Mouse (Mus musculus): ENCODE results near the gene Smo. TPM values are rescaled to one million over a fixed set of nuclear protein-coding genes. Genes with fewer than 3 reads are reported as not detected.

Gene Smo
- polyA plus RNA-seq, 1 experiment from 2014 or later, result 41.9 TPM

GRCm38 (mm10) chr6:29766874-29767273, 31.6 kb downstream of the Smo start:
- no peak for ATAC-seq (ENCODE audit: low FRiP score, low read depth)
- Histone ChIP-seq H3K4me3 (no peak overlapping the region), H3K36me3 (no peaks in the 10 kb centered on the region), H3K27me3 (replicated peaks) (no peaks in the 10 kb centered on the region), H3K27ac (no peak overlapping the region), H3K9ac (no peak overlapping the region), H3K9me3 (no peaks in the 10 kb centered on the region), H3K4me2 (replicated peaks) (no peak overlapping the region), H3K4me1 (no peaks in the 10 kb centered on the region)
- 91% methylated on average over 2 of the region's 2 CpGs for whole genome bisulfite sequencing

- under 1% methylated on average over 59 of the region's 61 CpGs for WGBS
- Histone ChIP-seq H3K9me3 (no peaks in the 10 kb centered on the region), H3K9ac (peak within 1 kb of the TSS; percentile 81), H3K27me3 (replicated peaks) (no peaks in the 10 kb centered on the region), H3K27ac (peak within 1 kb of the TSS; percentile 70), H3K4me2 (replicated peaks) (peak within 1 kb of the TSS; percentile 66), H3K4me3 (peak within 1 kb of the TSS; percentile 81), H3K36me3 (no peaks in the 10 kb centered on the region), H3K4me1 (no peaks in the 10 kb centered on the region)
- peak; percentile 97 for ATAC-seq (ENCODE audit: low FRiP score, low read depth)
These were observed 32.7 kb downstream of the Smo start, which contains the start of gene Ahcyl2 for GRCm38 (mm10) chr6:29767813-29768660. Gene Ahcyl2, plus strand, starts transcription at chr6:29768011.

- Histone ChIP-seq H3K9ac (peak overlapping the region; percentile 81), H3K4me1 (no peaks in the 10 kb centered on the region), H3K27me3 (replicated peaks) (no peaks in the 10 kb centered on the region), H3K4me3 (peak overlapping the region; percentile 81), H3K36me3 (no peaks in the 10 kb centered on the region), H3K9me3 (no peaks in the 10 kb centered on the region), H3K4me2 (replicated peaks) (peak overlapping the region; percentile 66), H3K27ac (peak overlapping the region; percentile 70)
- no peak for ATAC-seq (ENCODE audit: low FRiP score, low read depth)
- under 1% methylated on average over 50 of the region's 50 CpGs for WGBS
These were observed 33.6 kb downstream of the Smo start for GRCm38 (mm10) chr6:29768791-29769441.

- Histone ChIP-seq H3K4me1 (no peaks in the 10 kb centered on the region), H3K36me3 (no peaks in the 10 kb centered on the region), H3K27ac (no peak overlapping the region), H3K9ac (no peak overlapping the region), H3K9me3 (no peaks in the 10 kb centered on the region), H3K27me3 (replicated peaks) (no peaks in the 10 kb centered on the region), H3K4me3 (no peak overlapping the region), H3K4me2 (replicated peaks) (no peak overlapping the region)
- 65% methylated on average over 2 of the region's 2 CpGs for WGBS
- ATAC-seq (ENCODE audit: low FRiP score, low read depth), result no peak
These were observed 35.5 kb downstream of the Smo start for GRCm38 (mm10) chr6:29770672-29771321.

- Histone ChIP-seq H3K4me1 (no peaks in the 10 kb centered on the region), H3K9ac (no peak overlapping the region), H3K9me3 (no peaks in the 10 kb centered on the region), H3K4me3 (no peak overlapping the region), H3K4me2 (replicated peaks) (no peak overlapping the region), H3K36me3 (no peaks in the 10 kb centered on the region), H3K27me3 (replicated peaks) (no peaks in the 10 kb centered on the region), H3K27ac (no peak overlapping the region)
- no peak for ATAC-seq (ENCODE audit: low FRiP score, low read depth)
- 96% methylated on average over 3 of the region's 3 CpGs for WGBS
These were observed 36.9 kb downstream of the Smo start for GRCm38 (mm10) chr6:29772236-29772635.

- no peaks in the 10 kb centered on the region for H3K9me3 ChIP-seq
- H3K4me3 ChIP-seq, result no peak overlapping the region
- no peak overlapping the region for H3K9ac ChIP-seq
- H3K4me1 ChIP-seq, result no peaks in the 10 kb centered on the region
- H3K27me3 ChIP-seq (replicated peaks), result no peaks in the 10 kb centered on the region
- ATAC-seq (ENCODE audit: low FRiP score, low read depth), result no peak
- H3K27ac ChIP-seq, result no peak overlapping the region
- H3K4me2 ChIP-seq (replicated peaks), result no peak overlapping the region
- 88% methylated on average over 1 of the region's 1 CpGs for WGBS
- no peaks in the 10 kb centered on the region for H3K36me3 ChIP-seq
These were observed 38.9 kb downstream of the Smo start for GRCm38 (mm10) chr6:29774161-29774560.

GRCm38 (mm10) chr6:29775609-29776008, 40.3 kb downstream of the Smo start:
- Histone ChIP-seq H3K4me1 (no peaks in the 10 kb centered on the region), H3K9me3 (no peaks in the 10 kb centered on the region), H3K4me3 (no peak overlapping the region), H3K9ac (no peak overlapping the region), H3K27ac (no peak overlapping the region), H3K36me3 (no peaks in the 10 kb centered on the region), H3K4me2 (replicated peaks) (no peak overlapping the region), H3K27me3 (replicated peaks) (no peaks in the 10 kb centered on the region)
- WGBS, result 97% methylated on average over 1 of the region's 1 CpGs
- ATAC-seq (ENCODE audit: low FRiP score, low read depth), result no peak

GRCm38 (mm10) chr6:29776542-29777237, 41.4 kb downstream of the Smo start:
- WGBS, result 90% methylated on average over 4 of the region's 4 CpGs
- H3K4me1 ChIP-seq, result no peaks in the 10 kb centered on the region
- H3K27ac ChIP-seq, result no peak overlapping the region
- H3K9me3 ChIP-seq, result no peaks in the 10 kb centered on the region
- no peak overlapping the region for H3K4me2 ChIP-seq (replicated peaks)
- no peaks in the 10 kb centered on the region for H3K27me3 ChIP-seq (replicated peaks)
- no peak overlapping the region for H3K4me3 ChIP-seq
- H3K36me3 ChIP-seq, result no peaks in the 10 kb centered on the region
- no peak for ATAC-seq (ENCODE audit: low FRiP score, low read depth)
- no peak overlapping the region for H3K9ac ChIP-seq

GRCm38 (mm10) chr6:29777238-29777555, 41.9 kb downstream of the Smo start:
- ATAC-seq (ENCODE audit: low FRiP score, low read depth), result no peak
- H3K27ac ChIP-seq, result no peak overlapping the region
- H3K27me3 ChIP-seq (replicated peaks), result no peaks in the 10 kb centered on the region
- WGBS, result 78% methylated on average over 3 of the region's 3 CpGs
- H3K36me3 ChIP-seq, result no peaks in the 10 kb centered on the region
- no peaks in the 10 kb centered on the region for H3K9me3 ChIP-seq
- no peak overlapping the region for H3K9ac ChIP-seq
- H3K4me3 ChIP-seq, result no peak overlapping the region
- no peaks in the 10 kb centered on the region for H3K4me1 ChIP-seq
- no peak overlapping the region for H3K4me2 ChIP-seq (replicated peaks)

GRCm38 (mm10) chr6:29780082-29780481, 44.8 kb downstream of the Smo start:
- Histone ChIP-seq H3K36me3 (no peaks in the 10 kb centered on the region), H3K4me1 (no peaks in the 10 kb centered on the region), H3K4me3 (no peak overlapping the region), H3K27me3 (replicated peaks) (no peaks in the 10 kb centered on the region), H3K27ac (no peak overlapping the region), H3K4me2 (replicated peaks) (no peak overlapping the region), H3K9ac (no peak overlapping the region), H3K9me3 (no peaks in the 10 kb centered on the region)
- no peak for ATAC-seq (ENCODE audit: low FRiP score, low read depth)

- Histone ChIP-seq H3K4me2 (replicated peaks) (no peak overlapping the region), H3K9me3 (no peaks in the 10 kb centered on the region), H3K27ac (no peak overlapping the region), H3K4me1 (no peaks in the 10 kb centered on the region), H3K4me3 (no peak overlapping the region), H3K9ac (no peak overlapping the region), H3K36me3 (no peaks in the 10 kb centered on the region), H3K27me3 (replicated peaks) (no peaks in the 10 kb centered on the region)
- ATAC-seq (ENCODE audit: low FRiP score, low read depth), result no peak
- 95% methylated on average over 2 of the region's 2 CpGs for WGBS
These were observed 45.3 kb downstream of the Smo start for GRCm38 (mm10) chr6:29780571-29780970.

GRCm38 (mm10) chr6:29782239-29782638, 46.9 kb downstream of the Smo start:
- H3K9me3 ChIP-seq, result no peaks in the 10 kb centered on the region
- H3K27ac ChIP-seq, result no peak overlapping the region
- no peaks in the 10 kb centered on the region for H3K36me3 ChIP-seq
- H3K4me1 ChIP-seq, result no peaks in the 10 kb centered on the region
- no peak overlapping the region for H3K4me3 ChIP-seq
- 82% methylated on average over 1 of the region's 1 CpGs for WGBS
- no peak overlapping the region for H3K4me2 ChIP-seq (replicated peaks)
- no peak for ATAC-seq (ENCODE audit: low FRiP score, low read depth)
- no peak overlapping the region for H3K9ac ChIP-seq
- H3K27me3 ChIP-seq (replicated peaks), result no peaks in the 10 kb centered on the region
